Mouse (Mus musculus) C2C12 (cell line): ENCODE measurements at regions not wholly inside any gene's neighbourhood (a gene's known extent, or its start where the extent isn't known, plus 50 kb on each side); places are given as distances from the start of the nearest gene placed in this dataset.

Source experiments
- CEBPB ChIP-seq: IDR thresholded peaks from one replicate; pipeline ENCODE4 v1.6.1; 2011; ENCODE audit warnings: low read depth, mild to moderate bottlenecking, control low read depth, moderate library complexity
- CTCF ChIP-seq: IDR thresholded peaks from one replicate; pipeline ENCODE4 v1.5.1; 2011; ENCODE audit not compliant: control insufficient read depth, insufficient read depth, insufficient read length
- FOSL1 ChIP-seq: IDR thresholded peaks from one replicate; pipeline ENCODE4 v1.8.0; 2011; ENCODE audit warnings: mild to moderate bottlenecking, low read length; ENCODE audit not compliant: poor library complexity, insufficient read depth, severe bottlenecking
- MAX ChIP-seq: IDR thresholded peaks from one replicate; pipeline ENCODE4 v1.6.1; 2011; ENCODE audit warnings: mild to moderate bottlenecking, control low read depth
- MYOD1 ChIP-seq: IDR thresholded peaks from one replicate; pipeline ENCODE4 v1.6.1; 2011; ENCODE audit warnings: low read depth; ENCODE audit not compliant: control insufficient read depth, insufficient read length
- MYOG ChIP-seq: IDR thresholded peaks from one replicate; pipeline ENCODE4 v1.6.1; 2011; ENCODE audit not compliant: control insufficient read depth, insufficient read length; ENCODE audit errors: extremely low read depth
- USF1 ChIP-seq: IDR thresholded peaks from one replicate; pipeline ENCODE4 v1.6.1; 2011; ENCODE audit warnings: low read depth, mild to moderate bottlenecking, control low read depth, moderate library complexity

DNA sequence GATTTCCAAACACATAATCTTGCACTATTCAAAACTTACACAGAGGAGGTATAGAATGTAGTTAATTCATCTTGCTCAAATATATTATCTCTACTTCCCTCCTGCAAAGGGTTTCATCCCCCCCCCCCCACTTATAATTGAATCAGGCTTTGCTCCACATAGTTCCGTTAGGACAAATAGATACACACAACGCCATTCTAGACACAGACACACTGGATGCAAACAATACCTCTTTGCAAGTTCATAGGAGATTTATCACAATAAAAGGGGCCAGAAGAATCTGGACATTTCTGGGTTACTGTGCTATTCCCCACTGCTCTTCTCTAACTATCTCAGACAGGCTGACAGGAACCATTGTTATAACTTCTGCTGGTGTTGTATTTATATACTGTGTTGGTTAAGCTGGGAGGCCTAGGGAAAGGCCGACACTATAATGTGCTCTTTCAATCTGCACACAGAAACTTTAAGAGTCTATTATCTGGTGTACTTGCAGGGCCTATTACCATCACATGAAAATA, 410.6 kb upstream of the Tenm3 start:
- no peak for TF ChIP-seq CTCF
- no peak for TF ChIP-seq MYOD1
- no peak for TF ChIP-seq USF1
- no peak for TF ChIP-seq MAX
- no peak for TF ChIP-seq MYOG
- TF ChIP-seq CEBPB = no peak
- TF ChIP-seq FOSL1 = no peak
